Mouse (Mus musculus) stomach, embryonic 16.5 days (tissue): ENCODE results near the gene Plekhb1. TPM values are rescaled to one million over a fixed set of nuclear protein-coding genes. Genes with fewer than 3 reads are reported as not detected.

Source experiments
- ATAC-seq: fragments of 200-750 bp; cut with Nextera tagmentation; 2 replicates; pipeline ENCODE4 v1.8.0; 2017; ENCODE audit warnings: moderate number of reproducible peaks, moderate TSS enrichment; ENCODE audit not compliant: insufficient read depth, low FRiP score
- H3K27ac ChIP-seq: fragments of 300-500 bp; sonication (generic); 2 replicates; pipeline ENCODE4 v1.5.1; 2014; ENCODE audit warnings: low read length
- H3K27me3 ChIP-seq: fragments of 300-500 bp; sonication (generic); 2 replicates; pipeline ENCODE4 v1.6.1; 2014; ENCODE audit warnings: low read length, control low read depth, mixed read lengths; ENCODE audit not compliant: control insufficient read depth, insufficient read depth
- H3K36me3 ChIP-seq: fragments of 300-500 bp; sonication (generic); 2 replicates; pipeline ENCODE4 v1.6.1; 2014; ENCODE audit warnings: low read length; ENCODE audit not compliant: control insufficient read depth, insufficient read depth
- H3K4me1 ChIP-seq: fragments of 300-500 bp; sonication (generic); 2 replicates; pipeline ENCODE4 v1.6.1; 2014; ENCODE audit warnings: low read length, control low read depth, mixed read lengths; ENCODE audit not compliant: control insufficient read depth, insufficient read depth
- H3K4me2 ChIP-seq: fragments of 300-500 bp; sonication (generic); 2 replicates; pipeline ENCODE4 v1.6.1; 2014; ENCODE audit warnings: low read depth, low read length, mixed read lengths
- H3K4me3 ChIP-seq: fragments of 300-500 bp; sonication (generic); replicated peaks from 2 replicates; pipeline ENCODE4 v1.5.1; 2014; ENCODE audit warnings: mild to moderate bottlenecking, low read length
- H3K9ac ChIP-seq: fragments of 300-500 bp; sonication (generic); 2 replicates; pipeline ENCODE4 v1.6.1; 2014; ENCODE audit warnings: low read length
- H3K9me3 ChIP-seq: fragments of 300-500 bp; sonication (generic); replicated peaks from 2 replicates; pipeline ENCODE4 v1.6.1; 2016; ENCODE audit warnings: low read length, control low read depth; ENCODE audit not compliant: control insufficient read depth
- WGBS: fragments of 180-500 bp; shearing (Covaris S2); extraction: QIAGEN DNeasy Blood & Tissue Kit; methylation state at CpG from one replicate; pipeline ENCODE4 v1.1.7; 2014; 5-methylcytosine and 5-hydroxymethylcytosine counted together
- polyA plus RNA-seq: library from polyadenylated mRNA; unstranded; fragments of >200 nt; fragmentation: Nextera tagmentation; extraction: Ambion mirVana; gene quantifications from 2 replicates; pipeline ENCODE4 v1.2.1, GENCODE M21; 2015

The Plekhb1 gene
- polyA plus RNA-seq, 1 experiment from 2014 or later: 13.9 TPM

DNA sequence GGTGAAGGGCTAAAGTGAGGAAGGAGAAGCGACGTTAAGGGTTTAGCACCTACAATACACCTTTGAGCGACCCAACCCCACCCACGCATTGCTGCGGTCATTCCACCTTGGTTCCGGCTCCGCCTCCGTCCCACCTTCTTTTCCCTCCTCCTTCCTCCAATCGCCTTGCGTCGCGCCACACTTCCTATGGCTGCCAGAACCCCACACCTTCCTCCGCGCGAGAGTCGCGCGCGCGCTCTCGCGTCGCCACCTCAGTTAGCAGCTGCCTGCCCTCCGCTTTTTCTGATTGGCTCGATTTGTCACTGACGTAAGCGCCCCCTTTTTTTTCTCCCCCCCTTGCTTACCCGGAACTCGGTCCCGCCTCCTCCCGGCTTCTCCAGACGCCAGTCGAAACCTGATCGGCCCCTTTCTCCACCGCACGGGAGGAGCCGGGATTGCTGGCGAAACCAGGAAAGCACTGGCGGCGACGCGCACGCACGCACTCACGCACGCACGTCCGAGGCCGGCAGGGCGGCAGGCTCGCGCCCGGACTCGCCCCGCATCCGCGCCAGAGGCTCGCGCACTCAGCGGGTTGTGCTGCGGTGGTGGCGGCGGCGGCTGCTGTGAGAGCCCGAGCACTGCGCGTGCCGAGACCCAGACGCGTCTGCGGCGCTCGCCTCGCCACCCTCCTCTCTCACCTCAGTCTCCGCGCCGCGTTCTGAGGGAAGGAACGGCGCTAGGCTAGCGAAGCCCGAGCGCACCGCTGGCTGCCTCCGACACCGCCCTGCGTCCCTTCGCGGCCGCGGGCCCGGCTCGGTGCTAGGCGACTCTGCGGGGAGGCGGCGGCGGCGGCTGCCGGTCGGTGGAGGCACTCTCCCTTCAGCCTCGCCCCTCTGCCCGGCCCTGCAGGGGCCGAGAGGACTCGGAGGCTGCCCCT lies 54.7 kb downstream of the Plekhb1 start, which contains the start of gene Rab6a:
Gene Rab6a, plus strand, starts transcription at position 197 of the 916 bp plus-strand sequence.
- Histone ChIP-seq H3K9ac (peak within 1 kb of the TSS; percentile 98), H3K4me2 (peak within 1 kb of the TSS; percentile 84), H3K27ac (peak within 1 kb of the TSS; percentile 97), H3K36me3 (no peaks in the 10 kb centered on the region), H3K27me3 (no peaks in the 10 kb centered on the region), H3K4me3 (peak within 1 kb of the TSS; percentile 90), H3K9me3 (no peaks in the 10 kb centered on the region), H3K4me1 (peaks cover 7% of the 10 kb centered on the region; the same call in 1 of the 2 replicates)
- ATAC-seq: peak; percentile 97
- WGBS: under 1% methylated on average over 105 of the region's 105 CpGs

DNA sequence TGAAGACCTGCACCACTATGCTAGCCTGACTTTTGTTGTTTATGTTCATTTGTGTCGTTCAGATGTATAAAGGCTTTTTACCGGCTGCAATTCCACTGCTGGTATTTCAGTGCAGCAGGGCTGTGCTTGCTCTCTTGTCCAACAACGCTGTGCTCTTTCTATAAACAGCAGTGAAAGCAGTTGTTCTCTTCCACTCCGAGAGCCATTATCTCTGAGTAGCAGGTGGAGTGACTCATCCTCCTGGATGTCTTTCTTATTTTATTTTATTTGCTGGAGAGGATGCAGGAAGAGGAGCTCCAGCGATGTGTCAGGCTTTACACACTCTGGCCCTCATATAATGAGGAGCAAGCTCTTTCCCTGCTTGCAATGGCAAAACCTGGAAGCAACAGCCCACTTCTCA lies 62.0 kb downstream of the Plekhb1 start:
- WGBS: 65% methylated on average over 5 of the region's 5 CpGs
- H3K36me3 ChIP-seq: no peaks in the 10 kb centered on the region
- ATAC-seq: no peak
- H3K9ac ChIP-seq: no peak overlapping the region
- no peak overlapping the region for H3K4me2 ChIP-seq
- H3K9me3 ChIP-seq: no peaks in the 10 kb centered on the region
- H3K4me3 ChIP-seq: no peak overlapping the region
- no peak overlapping the region for H3K27ac ChIP-seq
- H3K27me3 ChIP-seq: no peaks in the 10 kb centered on the region
- no peaks in the 10 kb centered on the region for H3K4me1 ChIP-seq

DNA sequence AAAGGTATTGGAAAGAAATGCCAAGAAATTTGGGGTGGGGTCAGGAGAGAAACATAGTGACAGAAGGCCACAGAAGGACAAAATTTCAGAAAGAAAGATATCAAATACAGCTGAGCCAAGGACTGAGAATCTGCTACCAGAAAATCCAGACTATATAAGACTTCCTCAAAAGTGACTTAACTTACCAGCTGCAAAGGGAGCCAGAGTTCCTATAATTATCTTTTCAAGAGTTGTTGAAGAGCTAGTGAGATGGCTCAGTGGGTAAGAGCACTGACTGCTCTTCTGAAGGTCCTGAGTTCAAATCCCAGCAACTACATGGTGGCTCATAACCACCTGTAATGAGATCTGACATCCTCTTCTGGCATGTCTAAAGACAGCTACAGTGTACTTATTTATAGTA lies 68.9 kb downstream of the Plekhb1 start:
- H3K4me2 ChIP-seq: no peak overlapping the region
- H3K9ac ChIP-seq: no peak overlapping the region
- H3K27me3 ChIP-seq: no peaks in the 10 kb centered on the region
- no peak for ATAC-seq
- H3K9me3 ChIP-seq: no peaks in the 10 kb centered on the region
- H3K4me1 ChIP-seq: no peaks in the 10 kb centered on the region
- H3K4me3 ChIP-seq: no peak overlapping the region
- H3K36me3 ChIP-seq: no peaks in the 10 kb centered on the region
- no peak overlapping the region for H3K27ac ChIP-seq

Other genes starting within 250 kb of the Plekhb1 start
- 0.10 and 0.11 TPM in 2 replicates for gene Ucp3, start 189.4 kb downstream of the Plekhb1 start, polyA plus RNA-seq
- gene Ucp2, start 169.1 kb downstream of the Plekhb1 start, polyA plus RNA-seq: 351 and 400 TPM in 2 replicates
- 0.99 and 1.0 TPM in 2 replicates for gene Dnajb13, start 147.5 kb downstream of the Plekhb1 start, polyA plus RNA-seq
- 28.6 and 34.3 TPM in 2 replicates for gene Coa4, start 125.3 kb downstream of the Plekhb1 start, polyA plus RNA-seq
- 78.0 and 84.9 TPM in 2 replicates for gene Rab6a, start 55.0 kb downstream of the Plekhb1 start, polyA plus RNA-seq
- gene Mrpl48, start 54.1 kb downstream of the Plekhb1 start, polyA plus RNA-seq: 68.9 and 76.9 TPM in 2 replicates
- 34.2 and 35.7 TPM in 2 replicates for gene Fam168a, start 44.2 kb upstream of the Plekhb1 start, polyA plus RNA-seq
- gene Relt, start 201.0 kb upstream of the Plekhb1 start, polyA plus RNA-seq: 3.3 and 4.0 TPM in 2 replicates